13 mouse cellular contexts compared by ENCODE assay signal in genomic region chr3:142941319-142942024, GRCm38 (mm10). TPM values are rescaled to one million over a fixed set of nuclear protein-coding genes. Genes with fewer than 3 reads are reported as not detected.
DNase-seq lines count a peak whose midpoint lies in the region; ATAC-seq and TF ChIP-seq lines count a peak whose summit lies in the region.
"Had no signal": no experiment of that assay in that cellular context is flagged by ENCODE, and none has a peak within 500 bp of the region (broad histone marks: within the 10 kb centered on the region; RNA-seq: fewer than 3 reads in every experiment).

No protein-coding gene starts in this region.

- no peaks in the 10 kb centered on the region for H3K36me3 ChIP-seq in heart, embryonic 12.5 days
- H3K36me3 ChIP-seq in forebrain, embryonic 16.5 days (ENCODE audit: control insufficient read depth, insufficient read depth), result no peaks in the 10 kb centered on the region
- no peaks in the 10 kb centered on the region for H3K36me3 ChIP-seq in lung, embryonic 15.5 days
- no peaks in the 10 kb centered on the region for H3K36me3 ChIP-seq in intestine, postnatal 0 days (ENCODE audit: control insufficient read depth, insufficient read depth)
- H3K36me3 ChIP-seq: liver, embryonic 15.5 days; stomach, embryonic 15.5 days had no signal

- DNase-seq in heart, adult 11 months, result peak; percentile 97
- DNase-seq in Muller cell, postnatal 12 days (ENCODE audit: inconsistent ontology term), result peak; percentile 71
- DNase-seq in thymus, postnatal 14 days, result no peak
- DNase-seq in c-Kit-positive CD71-positive TER-119-positive erythroid progenitor cells, embryonic 14.5 days (ENCODE audit: low spot score), result no peak
- DNase-seq: embryo, embryonic 11 days had no signal

- no peak overlapping the region for H3K4me3 ChIP-seq in heart, embryonic 12.5 days
- no peak overlapping the region for H3K4me3 ChIP-seq in forebrain, embryonic 16.5 days (replicated peaks; ENCODE audit: low read length)
- no peak overlapping the region for H3K4me3 ChIP-seq in lung, embryonic 15.5 days
- H3K4me3 ChIP-seq in intestine, postnatal 0 days (ENCODE audit: low read depth, low read length), result no peak overlapping the region
- H3K4me3 ChIP-seq: liver, embryonic 15.5 days; stomach, embryonic 15.5 days had no signal

- TF ChIP-seq CTCF in intestine, postnatal 0 days (IDR thresholded peaks at IDR 0.05; ENCODE audit: low read depth), result no peak

- H3K4me2 ChIP-seq in heart, embryonic 12.5 days, result no peak overlapping the region
- no peak overlapping the region for H3K4me2 ChIP-seq in forebrain, embryonic 16.5 days (ENCODE audit: low read length)
- H3K4me2 ChIP-seq in lung, embryonic 15.5 days, result no peak overlapping the region
- H3K4me2 ChIP-seq in intestine, postnatal 0 days (replicated peaks; ENCODE audit: low read depth), result no peak overlapping the region
- H3K4me2 ChIP-seq: liver, embryonic 15.5 days; stomach, embryonic 15.5 days had no signal

- no peak for ATAC-seq in heart, embryonic 12.5 days (ENCODE audit: insufficient number of reproducible peaks, low FRiP score)
- peak; percentile 33; the same call in 1 of the 2 replicates for ATAC-seq in forebrain, embryonic 16.5 days
- peak; percentile 59; the same call in 1 of the 2 replicates for ATAC-seq in lung, embryonic 15.5 days (ENCODE audit: borderline replicate concordance, extremely low read depth, low FRiP score, low TSS enrichment)
- no peak for ATAC-seq in intestine, postnatal 0 days
- ATAC-seq: CD4-positive, CD25-positive, alpha-beta regulatory T cell, adult 4 months; intestine, embryonic 16.5 days had no signal

- no peaks in the 10 kb centered on the region for H3K4me1 ChIP-seq in heart, embryonic 12.5 days (replicated peaks)
- peaks cover 2% of the 10 kb centered on the region; the same call in 1 of the 2 replicates for H3K4me1 ChIP-seq in forebrain, embryonic 16.5 days (replicated peaks; ENCODE audit: control insufficient read depth, insufficient read depth, low read length)
- peaks cover 8% of the 10 kb centered on the region; the same call in 1 of the 2 replicates for H3K4me1 ChIP-seq in lung, embryonic 15.5 days
- H3K4me1 ChIP-seq in intestine, postnatal 0 days (replicated peaks; ENCODE audit: control insufficient read depth, insufficient read depth, low read length), result peaks cover 4% of the 10 kb centered on the region; the same call in 1 of the 2 replicates
- H3K4me1 ChIP-seq: liver, embryonic 15.5 days; stomach, embryonic 15.5 days had no signal

- H3K9me3 ChIP-seq in heart, embryonic 12.5 days (replicated peaks), result no peaks in the 10 kb centered on the region
- no peaks in the 10 kb centered on the region for H3K9me3 ChIP-seq in forebrain, embryonic 16.5 days (ENCODE audit: control insufficient read depth, low read length)
- no peaks in the 10 kb centered on the region for H3K9me3 ChIP-seq in lung, embryonic 15.5 days
- no peaks in the 10 kb centered on the region for H3K9me3 ChIP-seq in intestine, postnatal 0 days (ENCODE audit: control insufficient read depth)
- H3K9me3 ChIP-seq: liver, embryonic 15.5 days; stomach, embryonic 15.5 days had no signal

- H3K27ac ChIP-seq in heart, embryonic 12.5 days (ENCODE audit: poor library complexity, severe bottlenecking), result no peak overlapping the region
- no peak overlapping the region for H3K27ac ChIP-seq in forebrain, embryonic 16.5 days (ENCODE audit: low read length)
- H3K27ac ChIP-seq in lung, embryonic 15.5 days, result peak overlapping the region; percentile 64; the same call in 1 of the 2 replicates
- H3K27ac ChIP-seq in intestine, postnatal 0 days (ENCODE audit: low read depth, low read length), result no peak overlapping the region
- H3K27ac ChIP-seq: liver, embryonic 15.5 days; stomach, embryonic 15.5 days had no signal

- H3K27me3 ChIP-seq in heart, embryonic 12.5 days (replicated peaks), result no peaks in the 10 kb centered on the region
- H3K27me3 ChIP-seq in forebrain, embryonic 16.5 days (replicated peaks; ENCODE audit: control insufficient read depth, insufficient read depth, low read length), result no peaks in the 10 kb centered on the region
- H3K27me3 ChIP-seq in lung, embryonic 15.5 days, result no peaks in the 10 kb centered on the region
- H3K27me3 ChIP-seq in intestine, postnatal 0 days (replicated peaks; ENCODE audit: control insufficient read depth, insufficient read depth, low read length), result no peaks in the 10 kb centered on the region
- H3K27me3 ChIP-seq: liver, embryonic 15.5 days; stomach, embryonic 15.5 days had no signal

- WGBS in heart, embryonic 12.5 days, result 50% methylated on average over 6 of the region's 6 CpGs
- 8% methylated on average over 6 of the region's 6 CpGs for WGBS in forebrain, embryonic 16.5 days
- WGBS in lung, embryonic 15.5 days, result 32% methylated on average over 6 of the region's 6 CpGs
- 44% methylated on average over 6 of the region's 6 CpGs for whole genome bisulfite sequencing in intestine, postnatal 0 days

- H3K9ac ChIP-seq in heart, embryonic 12.5 days, result no peak overlapping the region
- no peak overlapping the region for H3K9ac ChIP-seq in forebrain, embryonic 16.5 days (replicated peaks; ENCODE audit: low read depth, low read length)
- H3K9ac ChIP-seq in lung, embryonic 15.5 days, result no peak overlapping the region
- H3K9ac ChIP-seq in intestine, postnatal 0 days (ENCODE audit: low read depth, low read length), result no peak overlapping the region
- H3K9ac ChIP-seq: liver, embryonic 15.5 days; stomach, embryonic 15.5 days had no signal

RNA-seq across cellular contexts. Expression of gene Pkn2, which starts 59.7 kb away (rescaled TPM):
- 53.1 and 55.7 TPM in 2 replicates for polyA plus RNA-seq in heart, embryonic 12.5 days (2016; fragmentation: Nextera tagmentation; extraction: Ambion mirVana)
- polyA plus RNA-seq in forebrain, embryonic 16.5 days (2015; fragmentation: Nextera tagmentation; extraction: Ambion mirVana), result 25.0 and 29.3 TPM in 2 replicates
- 45.5 and 47.7 TPM in 2 replicates for polyA plus RNA-seq in lung, embryonic 15.5 days (2015; fragmentation: Nextera tagmentation; extraction: Ambion mirVana)
- 42.1 and 48.3 TPM in 2 replicates for polyA plus RNA-seq in intestine, postnatal 0 days (2015; fragmentation: Nextera tagmentation; extraction: Ambion mirVana)

Comparison
In these comparisons a context has a peak if more than half of its experiments do, and no peak if none do; other contexts are left out.
1. DNase-seq: peak in heart, adult 11 months (single experiment) and Muller cell, postnatal 12 days (single experiment); none in thymus, postnatal 14 days (single experiment) and c-Kit-positive CD71-positive TER-119-positive erythroid progenitor cells, embryonic 14.5 days (single experiment).
2. ATAC-seq: peak in forebrain, embryonic 16.5 days (single experiment) and lung, embryonic 15.5 days (single experiment); none in heart, embryonic 12.5 days (single experiment) and intestine, postnatal 0 days (single experiment).